Mouse (Mus musculus): ENCODE measurements around the gene Cast.

GRCm38 (mm10) chr13:74736396-74736795 is 72.2 kb downstream of the Cast start:
- TF ChIP-seq CTCF (IDR thresholded peaks at IDR 0.05; ENCODE audit: extremely low read depth, insufficient read length, insufficient replicate concordance, low read depth, low read length) (no peak), POLR2A (IDR thresholded peaks at IDR 0.05; ENCODE audit: low read depth, low read length) (no peak)
